Mouse (Mus musculus): Measurements from ENCODE around the gene Sh2b2. TPM values are rescaled to one million over a fixed set of nuclear protein-coding genes. Genes with fewer than 3 reads are reported as not detected.

Sh2b2 gene
- polyA plus RNA-seq, 1 experiment from 2014 or later: 24.9 TPM

DNA sequence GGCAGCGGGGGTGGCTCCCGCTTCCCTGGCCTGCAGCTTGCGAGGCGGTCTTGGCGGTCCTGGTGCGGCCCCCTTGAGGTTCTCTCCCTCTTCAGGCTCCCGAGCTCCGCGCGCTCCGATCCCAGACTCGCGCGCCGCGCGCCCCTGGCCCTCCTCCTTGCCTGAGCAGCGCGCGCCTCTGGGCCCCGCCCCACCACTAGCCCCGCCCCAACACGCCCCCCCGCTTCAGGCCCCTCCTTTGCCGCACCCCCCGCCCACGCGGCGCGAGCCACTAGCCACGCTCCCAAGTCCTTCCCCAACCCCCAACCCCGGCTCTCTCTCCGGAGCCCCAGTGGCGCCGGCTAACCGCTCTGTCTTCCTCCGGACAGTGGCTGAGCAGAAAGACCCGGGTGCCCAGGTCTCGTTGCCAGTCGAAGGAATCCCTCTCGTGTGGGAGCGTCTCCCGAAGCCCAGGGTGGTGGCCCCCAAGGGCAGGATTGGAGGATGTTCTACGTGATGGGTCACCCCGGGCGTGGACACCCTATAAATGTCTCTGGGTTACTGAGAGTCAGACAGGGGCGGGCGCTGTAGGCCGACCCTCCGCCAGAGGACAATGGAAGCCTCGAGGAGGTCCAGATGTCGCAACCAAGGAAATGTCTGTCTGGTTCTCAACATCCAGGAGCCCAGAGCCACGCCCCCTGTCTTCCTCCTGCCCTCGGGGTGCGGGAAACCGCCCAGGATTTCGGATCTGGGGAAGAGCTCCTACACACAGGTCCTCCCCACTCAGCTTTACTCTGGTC is 1.4 kb downstream of the Sh2b2 start:
- WGBS: under 1% methylated on average over 53 of the region's 57 CpGs
- no peaks in the 10 kb centered on the region for H3K27me3 ChIP-seq (ENCODE audit: control insufficient read depth, insufficient read depth, low read depth, low read length)
- ATAC-seq: peak; percentile 86
- peak overlapping the region; percentile 88 for H3K4me3 ChIP-seq (ENCODE audit: low read depth, low read length)
- no peaks in the 10 kb centered on the region for H3K36me3 ChIP-seq (ENCODE audit: control insufficient read depth, insufficient read depth, low read length)
- peak overlapping the region; percentile 95 for H3K9ac ChIP-seq (ENCODE audit: low read depth, low read length)
- H3K9me3 ChIP-seq (replicated peaks; ENCODE audit: control insufficient read depth, low read length, poor library complexity, severe bottlenecking): no peaks in the 10 kb centered on the region
- H3K4me2 ChIP-seq (ENCODE audit: low read length): peak overlapping the region; percentile 52
- peak overlapping the region; percentile 89 for H3K27ac ChIP-seq (ENCODE audit: low read length)
- H3K4me1 ChIP-seq (ENCODE audit: control insufficient read depth, insufficient read depth, low read length): peaks cover 23% of the 10 kb centered on the region

DNA sequence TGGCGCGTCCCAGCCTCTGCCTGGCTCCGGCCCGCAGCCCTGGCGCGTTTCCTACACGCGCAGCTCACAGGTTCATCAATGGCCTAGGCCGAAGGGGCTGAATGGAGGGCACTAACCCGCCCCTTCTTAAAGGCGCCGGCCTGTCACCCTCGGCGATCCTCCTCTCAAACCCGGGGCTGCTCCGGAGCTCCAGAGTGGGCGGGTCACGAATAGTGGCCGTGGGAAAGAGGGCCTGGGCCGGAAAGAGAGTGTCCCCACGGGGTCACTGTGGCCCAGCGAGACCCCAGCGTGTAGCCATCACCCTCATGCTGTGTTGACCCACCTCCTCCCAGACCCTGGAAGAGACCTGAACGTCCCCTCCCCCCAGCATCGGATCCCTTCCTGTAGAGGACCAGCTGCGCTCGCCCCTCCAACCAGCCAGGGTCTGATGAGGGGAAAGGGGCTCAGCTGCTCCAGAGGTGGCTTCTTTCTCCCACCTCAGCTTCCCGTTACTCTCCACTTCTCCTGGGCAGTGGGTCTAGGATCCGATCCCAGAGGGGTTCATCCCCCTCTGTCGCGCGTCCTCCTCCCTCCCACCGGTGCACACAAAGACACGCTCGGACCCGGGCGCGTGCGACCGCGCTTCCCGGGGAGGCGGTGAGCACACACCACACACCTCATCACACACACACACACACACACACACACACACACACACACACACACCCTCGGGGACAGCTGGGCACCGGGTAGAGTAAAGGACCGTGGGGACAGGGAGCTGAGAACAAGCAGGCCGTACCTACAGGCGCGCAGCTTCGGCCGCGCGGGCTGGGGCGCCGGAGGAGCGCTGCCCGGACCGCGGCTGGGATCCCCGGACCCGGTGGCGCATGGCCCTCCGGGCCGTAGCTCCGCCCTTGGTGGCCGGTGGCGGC is 2.2 kb downstream of the Sh2b2 start:
- Histone ChIP-seq H3K4me3 (ENCODE audit: low read depth, low read length) (peak overlapping the region; percentile 88), H3K27me3 (ENCODE audit: control insufficient read depth, insufficient read depth, low read depth, low read length) (no peaks in the 10 kb centered on the region), H3K9ac (ENCODE audit: low read depth, low read length) (peak overlapping the region; percentile 95), H3K9me3 (replicated peaks; ENCODE audit: control insufficient read depth, low read length, poor library complexity, severe bottlenecking) (no peaks in the 10 kb centered on the region), H3K4me1 (ENCODE audit: control insufficient read depth, insufficient read depth, low read length) (peaks cover 23% of the 10 kb centered on the region), H3K4me2 (ENCODE audit: low read length) (peak overlapping the region; percentile 52), H3K27ac (ENCODE audit: low read length) (peak overlapping the region; percentile 89), H3K36me3 (ENCODE audit: control insufficient read depth, insufficient read depth, low read length) (no peaks in the 10 kb centered on the region)
- under 1% methylated on average over 65 of the region's 67 CpGs for WGBS
- ATAC-seq: peak; percentile 71

DNA sequence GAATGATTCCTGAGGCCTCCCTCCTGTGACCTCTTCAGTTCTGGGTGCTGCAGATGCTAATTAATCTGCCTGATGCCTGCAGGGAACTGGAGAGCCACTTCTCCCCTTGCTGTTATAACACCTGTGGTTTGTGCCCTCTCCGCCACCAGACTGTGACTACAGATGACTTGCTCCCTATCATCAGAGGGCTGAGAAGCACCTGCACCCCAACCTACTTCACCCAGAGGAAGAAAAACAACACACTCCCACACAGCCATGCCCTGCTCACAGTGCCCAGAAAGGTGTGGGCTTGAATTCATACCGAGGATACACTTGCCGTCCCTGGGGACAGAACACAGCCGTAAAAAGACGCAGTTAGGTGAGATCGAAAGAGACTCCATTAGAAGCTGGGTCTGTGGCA is 5.2 kb downstream of the Sh2b2 start:
- ATAC-seq: no peak
- WGBS: 86% methylated on average over 6 of the region's 6 CpGs
- H3K9ac ChIP-seq (ENCODE audit: low read depth, low read length): no peak overlapping the region
- H3K4me2 ChIP-seq (ENCODE audit: low read length): no peak overlapping the region
- H3K36me3 ChIP-seq (ENCODE audit: control insufficient read depth, insufficient read depth, low read length): no peaks in the 10 kb centered on the region
- H3K9me3 ChIP-seq (replicated peaks; ENCODE audit: control insufficient read depth, low read length, poor library complexity, severe bottlenecking): no peaks in the 10 kb centered on the region
- no peak overlapping the region for H3K4me3 ChIP-seq (ENCODE audit: low read depth, low read length)
- no peaks in the 10 kb centered on the region for H3K27me3 ChIP-seq (ENCODE audit: control insufficient read depth, insufficient read depth, low read depth, low read length)
- H3K4me1 ChIP-seq (ENCODE audit: control insufficient read depth, insufficient read depth, low read length): peaks cover 36% of the 10 kb centered on the region
- no peak overlapping the region for H3K27ac ChIP-seq (ENCODE audit: low read length)

GRCm38 (mm10) chr5:136240381-136240780 is 6.0 kb downstream of the Sh2b2 start:
- H3K36me3 ChIP-seq (ENCODE audit: control insufficient read depth, insufficient read depth, low read length): no peaks in the 10 kb centered on the region
- no peak overlapping the region for H3K4me2 ChIP-seq (ENCODE audit: low read length)
- no peak overlapping the region for H3K4me3 ChIP-seq (ENCODE audit: low read depth, low read length)
- no peaks in the 10 kb centered on the region for H3K27me3 ChIP-seq (ENCODE audit: control insufficient read depth, insufficient read depth, low read depth, low read length)
- H3K27ac ChIP-seq (ENCODE audit: low read length): no peak overlapping the region
- WGBS: 52% methylated on average over 1 of the region's 1 CpGs
- ATAC-seq: no peak
- no peak overlapping the region for H3K9ac ChIP-seq (ENCODE audit: low read depth, low read length)
- peaks cover 33% of the 10 kb centered on the region for H3K4me1 ChIP-seq (ENCODE audit: control insufficient read depth, insufficient read depth, low read length)
- H3K9me3 ChIP-seq (replicated peaks; ENCODE audit: control insufficient read depth, low read length, poor library complexity, severe bottlenecking): no peaks in the 10 kb centered on the region

GRCm38 (mm10) chr5:136237607-136238006 is 8.7 kb downstream of the Sh2b2 start:
- H3K36me3 ChIP-seq (ENCODE audit: control insufficient read depth, insufficient read depth, low read length): no peaks in the 10 kb centered on the region
- peak overlapping the region; percentile 70 for H3K4me2 ChIP-seq (ENCODE audit: low read length)
- H3K4me1 ChIP-seq (ENCODE audit: control insufficient read depth, insufficient read depth, low read length): peaks cover 29% of the 10 kb centered on the region
- H3K27ac ChIP-seq (ENCODE audit: low read length): no peak overlapping the region
- no peak for ATAC-seq
- no peaks in the 10 kb centered on the region for H3K27me3 ChIP-seq (ENCODE audit: control insufficient read depth, insufficient read depth, low read depth, low read length)
- H3K9ac ChIP-seq (ENCODE audit: low read depth, low read length): peak overlapping the region; percentile 60
- WGBS: 2% methylated on average over 19 of the region's 19 CpGs
- no peaks in the 10 kb centered on the region for H3K9me3 ChIP-seq (replicated peaks; ENCODE audit: control insufficient read depth, low read length, poor library complexity, severe bottlenecking)
- peak overlapping the region; percentile 38 for H3K4me3 ChIP-seq (ENCODE audit: low read depth, low read length)

GRCm38 (mm10) chr5:136236611-136237010 is 9.7 kb downstream of the Sh2b2 start:
- Histone ChIP-seq H3K27me3 (ENCODE audit: control insufficient read depth, insufficient read depth, low read depth, low read length) (no peaks in the 10 kb centered on the region), H3K9me3 (replicated peaks; ENCODE audit: control insufficient read depth, low read length, poor library complexity, severe bottlenecking) (no peaks in the 10 kb centered on the region), H3K9ac (ENCODE audit: low read depth, low read length) (no peak overlapping the region), H3K27ac (ENCODE audit: low read length) (no peak overlapping the region), H3K4me1 (ENCODE audit: control insufficient read depth, insufficient read depth, low read length) (peaks cover 23% of the 10 kb centered on the region), H3K4me2 (ENCODE audit: low read length) (no peak overlapping the region), H3K36me3 (ENCODE audit: control insufficient read depth, insufficient read depth, low read length) (peaks cover 5% of the 10 kb centered on the region), H3K4me3 (ENCODE audit: low read depth, low read length) (no peak overlapping the region)
- no peak for ATAC-seq
- 81% methylated on average over 5 of the region's 5 CpGs for WGBS

DNA sequence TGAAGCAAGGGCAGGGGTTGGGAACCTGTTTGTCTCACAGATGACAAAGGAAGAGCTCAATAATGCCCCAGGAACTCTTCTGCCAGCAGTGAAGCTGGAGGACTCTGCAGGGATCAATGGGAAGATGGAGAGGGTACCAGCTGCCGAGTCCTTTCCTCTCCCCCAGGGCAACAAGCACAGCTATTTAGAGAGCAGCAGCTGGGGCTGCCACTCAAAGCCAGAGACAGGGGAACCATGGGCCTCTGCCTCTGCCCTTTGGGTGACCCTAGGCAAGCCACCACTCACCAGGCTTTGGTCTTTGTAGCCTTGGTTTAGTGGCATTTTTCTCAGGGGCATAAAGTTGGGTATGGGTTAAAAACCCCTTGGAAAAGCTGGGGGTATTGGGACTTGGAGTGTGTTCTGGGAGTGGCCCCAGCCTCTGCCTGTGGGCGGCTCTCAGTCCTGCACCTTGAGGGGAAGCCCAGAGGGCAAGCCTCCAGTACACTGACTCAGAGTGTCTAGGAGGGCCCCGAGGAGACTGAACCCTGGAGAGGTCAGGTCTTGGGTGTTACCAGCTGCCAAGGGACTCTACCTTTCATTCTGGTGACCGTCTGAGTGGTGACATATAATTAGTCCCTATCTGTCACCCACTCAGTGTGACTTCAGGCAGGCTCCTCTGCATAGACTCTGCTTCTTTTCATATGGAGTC is 15.9 kb downstream of the Sh2b2 start:
- WGBS: 71% methylated on average over 4 of the region's 4 CpGs
- peaks cover 6% of the 10 kb centered on the region; the same call in 1 of the 2 replicates for H3K4me1 ChIP-seq (ENCODE audit: control insufficient read depth, insufficient read depth, low read length)
- H3K36me3 ChIP-seq (ENCODE audit: control insufficient read depth, insufficient read depth, low read length): peaks cover 23% of the 10 kb centered on the region
- H3K27ac ChIP-seq (ENCODE audit: low read length): no peak overlapping the region
- no peak for ATAC-seq
- H3K27me3 ChIP-seq (ENCODE audit: control insufficient read depth, insufficient read depth, low read depth, low read length): no peaks in the 10 kb centered on the region
- H3K9ac ChIP-seq (ENCODE audit: low read depth, low read length): no peak overlapping the region
- no peak overlapping the region for H3K4me2 ChIP-seq (ENCODE audit: low read length)
- H3K4me3 ChIP-seq (ENCODE audit: low read depth, low read length): no peak overlapping the region
- no peaks in the 10 kb centered on the region for H3K9me3 ChIP-seq (replicated peaks; ENCODE audit: control insufficient read depth, low read length, poor library complexity, severe bottlenecking)

DNA sequence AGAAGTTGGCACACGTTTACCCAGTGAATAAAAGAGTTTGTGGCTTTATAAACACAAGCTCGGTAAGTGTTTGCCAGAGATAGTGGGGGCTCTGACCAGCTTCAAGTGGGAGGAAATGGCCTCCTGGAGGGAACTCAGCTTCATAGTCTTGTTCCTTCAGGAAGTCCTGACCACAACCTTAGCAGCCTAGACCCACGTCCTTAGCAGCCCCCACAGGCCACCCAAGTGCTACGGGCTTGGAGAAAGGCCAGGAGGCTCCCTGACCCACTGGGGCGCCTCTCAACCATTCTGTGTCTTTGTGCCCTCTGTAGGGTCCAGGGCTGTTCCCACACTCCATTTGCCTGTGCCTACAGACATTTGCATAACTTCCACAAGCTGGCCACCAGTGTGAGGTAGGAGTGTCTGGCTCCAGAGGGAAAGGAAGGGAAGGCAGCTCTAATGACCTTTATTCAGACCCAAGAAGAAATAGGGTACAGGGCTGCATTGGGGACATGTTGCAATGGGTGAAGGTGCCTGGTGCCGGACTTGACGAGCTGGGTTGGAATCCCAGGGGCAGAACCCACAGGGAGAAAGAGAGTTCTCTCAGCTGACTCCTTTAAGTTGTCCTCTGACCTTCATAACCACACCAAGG is 20.0 kb downstream of the Sh2b2 start:
- Histone ChIP-seq H3K9me3 (replicated peaks; ENCODE audit: control insufficient read depth, low read length, poor library complexity, severe bottlenecking) (no peaks in the 10 kb centered on the region), H3K4me1 (ENCODE audit: control insufficient read depth, insufficient read depth, low read length) (no peaks in the 10 kb centered on the region), H3K9ac (ENCODE audit: low read depth, low read length) (no peak overlapping the region), H3K27ac (ENCODE audit: low read length) (no peak overlapping the region), H3K27me3 (ENCODE audit: control insufficient read depth, insufficient read depth, low read depth, low read length) (no peaks in the 10 kb centered on the region), H3K4me2 (ENCODE audit: low read length) (no peak overlapping the region), H3K4me3 (ENCODE audit: low read depth, low read length) (no peak overlapping the region), H3K36me3 (ENCODE audit: control insufficient read depth, insufficient read depth, low read length) (peaks cover 41% of the 10 kb centered on the region)
- 80% methylated on average over 7 of the region's 7 CpGs for WGBS
- no peak for ATAC-seq
